Mouse (Mus musculus) testis, adult 2 months (tissue): ENCODE data around the gene Atg7.

ENCODE experiments used
- CTCF ChIP-seq: fragments of 200-500 bp; IDR thresholded peaks from 2 replicates; pipeline ENCODE4 v1.5.1; 2012; ENCODE audit warnings: low read depth, mild to moderate bottlenecking, inconsistent platforms, low read length, moderate library complexity; ENCODE audit not compliant: control insufficient read depth, insufficient read depth, insufficient replicate concordance
- POLR2A ChIP-seq: fragments of 200-500 bp; IDR thresholded peaks from 2 replicates; pipeline ENCODE4 v1.6.1; 2012; ENCODE audit warnings: low read depth, mild to moderate bottlenecking, inconsistent platforms, low read length, moderate library complexity; ENCODE audit not compliant: control insufficient read depth

GRCm38 (mm10) chr6:114697646-114698490 lies 55.0 kb downstream of the Atg7 start:
- TF ChIP-seq CTCF: peak; percentile 38; the same call in 1 of the 2 replicates
- TF ChIP-seq POLR2A: no peak
